Mouse (Mus musculus): ENCODE measurements around the gene Mpig6b. TPM values are rescaled to one million over a fixed set of nuclear protein-coding genes. Genes with fewer than 3 reads are reported as not detected.
A peak's percentile ranks its signal among the peaks of the same experiment; 100 is the strongest.

Mpig6b gene
- polyA plus RNA-seq, 1 experiment from 2014 or later = 0.54 TPM

DNA sequence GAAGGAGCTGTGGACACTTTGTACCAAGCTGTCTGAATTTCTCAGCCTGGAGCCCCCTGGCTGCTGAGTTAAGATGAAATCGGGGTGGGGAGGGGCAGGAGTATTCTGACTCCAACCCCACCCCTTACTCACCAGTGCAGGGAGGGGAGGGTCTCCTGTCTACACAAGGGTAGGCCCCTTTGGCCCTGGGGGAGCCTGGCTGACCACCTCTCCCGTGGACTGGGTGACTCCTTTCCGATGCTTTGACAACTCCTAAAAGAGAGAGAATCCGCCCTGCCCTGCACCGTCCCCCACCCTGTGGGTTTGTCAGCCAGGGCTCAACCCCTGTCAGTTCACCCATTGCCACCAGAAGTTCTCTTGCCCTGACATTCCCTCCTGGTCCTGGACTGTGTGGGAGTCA, 39.8 kb downstream of the Mpig6b start:
- Histone ChIP-seq H3K4me2 (no peak overlapping the region), H3K27ac (peak overlapping the region; percentile 84; the same call in 1 of the 2 replicates)
- no peak for ATAC-seq (ENCODE audit: low FRiP score)

DNA sequence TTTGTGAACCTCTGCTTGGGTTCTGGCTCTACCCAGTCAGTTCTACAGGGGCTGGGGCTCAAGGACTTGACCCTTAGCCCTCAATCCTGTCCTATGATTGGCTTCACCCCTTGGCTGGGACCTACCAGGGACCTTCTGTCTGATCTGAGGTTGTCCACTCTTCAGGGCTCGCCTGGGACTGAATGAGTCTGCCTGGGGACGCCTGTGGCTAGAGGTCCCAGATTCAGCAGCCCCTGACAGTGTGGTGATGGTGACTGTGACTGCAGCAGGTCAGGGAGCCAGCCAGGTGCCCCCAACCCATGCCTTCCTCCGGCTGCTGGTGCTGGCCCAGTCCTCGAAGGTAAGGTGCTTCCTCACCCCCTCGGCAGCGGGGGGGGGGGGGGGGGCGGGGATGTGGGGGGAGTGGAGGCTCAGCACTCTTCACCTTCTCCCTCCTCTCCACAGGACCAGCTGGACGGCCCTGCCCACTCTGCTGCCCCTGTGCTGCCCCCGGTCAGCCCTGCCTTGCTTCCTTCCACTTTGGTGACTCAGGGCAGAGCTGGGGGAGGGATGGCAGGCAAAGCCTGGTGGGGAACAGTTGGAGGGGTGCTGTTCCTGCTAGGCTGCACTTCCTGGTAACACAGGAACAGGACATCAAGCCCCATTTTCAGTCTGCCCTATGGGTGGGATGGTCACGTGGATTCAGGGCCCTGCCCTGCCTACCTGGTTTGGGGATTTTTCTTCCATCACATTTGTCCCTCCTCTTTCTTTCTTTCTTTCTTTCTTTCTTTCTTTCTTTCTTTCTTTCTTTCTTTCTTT, 41.1 kb downstream of the Mpig6b start:
- no peak overlapping the region for H3K4me3 ChIP-seq (replicated peaks)
- H3K9me3 ChIP-seq = no peaks in the 10 kb centered on the region
- no peak overlapping the region for H3K27ac ChIP-seq
- ATAC-seq (ENCODE audit: low FRiP score) = no peak
- no peaks in the 10 kb centered on the region for H3K27me3 ChIP-seq
- 69% methylated on average over 7 of the region's 10 CpGs for WGBS
- H3K36me3 ChIP-seq (replicated peaks) = no peaks in the 10 kb centered on the region
- no peak overlapping the region for H3K9ac ChIP-seq
- no peak overlapping the region for H3K4me2 ChIP-seq
- H3K4me1 ChIP-seq = peaks cover 42% of the 10 kb centered on the region

More for the DNA sequence above, 39.8 kb downstream of the Mpig6b start:
- Histone ChIP-seq H3K36me3 (replicated peaks) (no peaks in the 10 kb centered on the region), H3K4me1 (peaks cover 43% of the 10 kb centered on the region), H3K27me3 (no peaks in the 10 kb centered on the region), H3K9ac (no peak overlapping the region), H3K4me3 (replicated peaks) (no peak overlapping the region), H3K9me3 (no peaks in the 10 kb centered on the region)
- WGBS = 93% methylated on average over 5 of the region's 5 CpGs

- WGBS = 84% methylated on average over 13 of the region's 13 CpGs
- no peak overlapping the region for H3K4me3 ChIP-seq (replicated peaks)
- H3K27me3 ChIP-seq = no peaks in the 10 kb centered on the region
- no peak overlapping the region for H3K27ac ChIP-seq
- no peak overlapping the region for H3K4me2 ChIP-seq
- no peak overlapping the region for H3K9ac ChIP-seq
- ATAC-seq (ENCODE audit: low FRiP score) = no peak
- H3K4me1 ChIP-seq = peaks cover 38% of the 10 kb centered on the region
- no peaks in the 10 kb centered on the region for H3K36me3 ChIP-seq (replicated peaks)
- H3K9me3 ChIP-seq = no peaks in the 10 kb centered on the region
These were observed 41.7 kb downstream of the Mpig6b start for GRCm38 (mm10) chr17:35024261-35024660.

GRCm38 (mm10) chr17:35023756-35024155, 42.2 kb downstream of the Mpig6b start:
- Histone ChIP-seq H3K9ac (no peak overlapping the region), H3K4me1 (peaks cover 38% of the 10 kb centered on the region), H3K4me2 (no peak overlapping the region), H3K9me3 (no peaks in the 10 kb centered on the region), H3K27ac (no peak overlapping the region), H3K27me3 (no peaks in the 10 kb centered on the region), H3K36me3 (replicated peaks) (no peaks in the 10 kb centered on the region), H3K4me3 (replicated peaks) (no peak overlapping the region)
- WGBS = 84% methylated on average over 4 of the region's 4 CpGs
- no peak for ATAC-seq (ENCODE audit: low FRiP score)

- H3K27me3 ChIP-seq = no peaks in the 10 kb centered on the region
- H3K27ac ChIP-seq = no peak overlapping the region
- no peak overlapping the region for H3K9ac ChIP-seq
- no peaks in the 10 kb centered on the region for H3K9me3 ChIP-seq
- peaks cover 37% of the 10 kb centered on the region for H3K4me1 ChIP-seq
- no peak for ATAC-seq (ENCODE audit: low FRiP score)
- no peak overlapping the region for H3K4me2 ChIP-seq
- no peak overlapping the region for H3K4me3 ChIP-seq (replicated peaks)
- 78% methylated on average over 5 of the region's 5 CpGs for WGBS
- no peaks in the 10 kb centered on the region for H3K36me3 ChIP-seq (replicated peaks)
These were observed 42.8 kb downstream of the Mpig6b start for GRCm38 (mm10) chr17:35023221-35023620.

- Histone ChIP-seq H3K36me3 (replicated peaks) (no peaks in the 10 kb centered on the region), H3K27me3 (no peaks in the 10 kb centered on the region), H3K27ac (no peak overlapping the region), H3K4me3 (replicated peaks) (no peak overlapping the region), H3K9ac (no peak overlapping the region), H3K4me2 (no peak overlapping the region), H3K9me3 (no peaks in the 10 kb centered on the region), H3K4me1 (peaks cover 31% of the 10 kb centered on the region)
- 95% methylated on average over 8 of the region's 8 CpGs for WGBS
- no peak for ATAC-seq (ENCODE audit: low FRiP score)
These were observed 43.4 kb downstream of the Mpig6b start for GRCm38 (mm10) chr17:35022541-35023060.

DNA sequence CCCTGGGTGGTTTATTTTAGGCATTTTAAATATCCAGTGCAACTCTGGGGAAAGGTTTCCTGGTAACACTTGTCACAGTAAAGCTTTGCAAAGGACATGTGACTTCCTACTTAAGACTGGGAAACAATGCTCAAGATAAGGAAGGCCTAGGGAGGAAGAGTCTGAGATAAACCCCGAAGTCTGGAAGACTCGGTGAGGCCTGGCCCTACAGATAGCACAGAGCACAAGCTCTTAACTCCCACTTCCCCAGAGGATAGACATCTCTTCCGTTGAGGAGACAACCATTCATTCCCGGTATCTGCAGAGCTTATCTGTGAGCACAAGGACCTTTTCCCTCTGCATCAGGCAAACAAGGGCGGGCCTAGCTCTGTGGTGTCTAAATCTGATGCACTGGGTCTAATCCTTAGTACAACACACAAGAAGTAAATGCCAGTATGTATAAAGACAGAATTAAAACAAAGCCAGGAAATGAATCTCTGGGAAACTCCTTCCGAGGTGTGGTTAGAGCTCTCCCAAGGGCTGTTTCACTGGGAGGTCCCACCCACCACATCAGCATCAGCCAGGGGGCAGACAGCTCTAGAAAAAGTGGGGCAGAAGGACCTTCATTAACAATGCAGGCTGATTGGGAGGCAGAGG, 44.0 kb downstream of the Mpig6b start:
- H3K4me1 ChIP-seq = peaks cover 24% of the 10 kb centered on the region
- H3K27ac ChIP-seq = no peak overlapping the region
- H3K9ac ChIP-seq = no peak overlapping the region
- 56% methylated on average over 6 of the region's 6 CpGs for WGBS
- H3K36me3 ChIP-seq (replicated peaks) = peaks cover 5% of the 10 kb centered on the region
- no peak for ATAC-seq (ENCODE audit: low FRiP score)
- H3K4me2 ChIP-seq = peak overlapping the region; percentile 37; the same call in 1 of the 2 replicates
- H3K4me3 ChIP-seq (replicated peaks) = no peak overlapping the region
- H3K27me3 ChIP-seq = no peaks in the 10 kb centered on the region
- H3K9me3 ChIP-seq = no peaks in the 10 kb centered on the region

- Histone ChIP-seq H3K4me1 (peaks cover 20% of the 10 kb centered on the region), H3K4me3 (replicated peaks) (0 out of 2 replicates have a peak overlapping the region, but pooled peaks have one; percentile 4), H3K27ac (no peak overlapping the region; the same call in 1 of the 2 replicates), H3K9me3 (no peaks in the 10 kb centered on the region), H3K4me2 (peak overlapping the region; percentile 37), H3K36me3 (replicated peaks) (peaks cover 12% of the 10 kb centered on the region), H3K9ac (no peak overlapping the region), H3K27me3 (no peaks in the 10 kb centered on the region)
- 6% methylated on average over 17 of the region's 17 CpGs for WGBS
- ATAC-seq (ENCODE audit: low FRiP score) = peak; percentile 76
These were observed 44.7 kb downstream of the Mpig6b start for GRCm38 (mm10) chr17:35021163-35021808.

DNA sequence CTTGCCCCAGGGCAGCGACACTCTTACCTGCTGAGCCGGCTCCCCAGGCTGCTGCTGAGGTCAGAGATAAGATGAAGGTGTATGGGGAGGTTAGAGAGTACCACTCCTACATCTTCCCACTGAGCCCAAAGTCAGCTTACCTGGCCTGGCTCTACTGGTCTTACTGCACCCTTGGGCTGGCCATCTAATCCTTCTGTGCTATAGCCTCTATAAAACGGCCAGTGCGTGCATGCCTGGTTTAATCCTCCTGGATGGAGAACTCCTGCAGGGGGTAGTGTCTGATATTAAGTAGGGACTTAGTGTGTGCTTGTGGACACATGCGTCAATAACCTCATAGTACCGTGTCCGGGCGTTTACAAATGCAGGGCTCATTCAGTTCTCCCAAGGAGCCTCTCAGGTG, 45.4 kb downstream of the Mpig6b start:
- H3K36me3 ChIP-seq (replicated peaks) = peaks cover 19% of the 10 kb centered on the region
- H3K9ac ChIP-seq = no peak overlapping the region
- H3K27ac ChIP-seq = no peak overlapping the region
- H3K9me3 ChIP-seq = no peaks in the 10 kb centered on the region
- 90% methylated on average over 8 of the region's 8 CpGs for WGBS
- H3K27me3 ChIP-seq = no peaks in the 10 kb centered on the region
- no peak for ATAC-seq (ENCODE audit: low FRiP score)
- H3K4me2 ChIP-seq = no peak overlapping the region
- H3K4me1 ChIP-seq = peaks cover 17% of the 10 kb centered on the region
- H3K4me3 ChIP-seq (replicated peaks) = no peak overlapping the region

- Histone ChIP-seq H3K9me3 (no peaks in the 10 kb centered on the region), H3K36me3 (replicated peaks) (peaks cover 26% of the 10 kb centered on the region), H3K27me3 (no peaks in the 10 kb centered on the region), H3K4me3 (replicated peaks) (no peak overlapping the region), H3K4me2 (no peak overlapping the region), H3K9ac (no peak overlapping the region), H3K27ac (no peak overlapping the region), H3K4me1 (peaks cover 17% of the 10 kb centered on the region)
- no peak for ATAC-seq (ENCODE audit: low FRiP score)
- WGBS = 82% methylated on average over 11 of the region's 11 CpGs
These were observed 46.1 kb downstream of the Mpig6b start for GRCm38 (mm10) chr17:35019894-35020293.

DNA sequence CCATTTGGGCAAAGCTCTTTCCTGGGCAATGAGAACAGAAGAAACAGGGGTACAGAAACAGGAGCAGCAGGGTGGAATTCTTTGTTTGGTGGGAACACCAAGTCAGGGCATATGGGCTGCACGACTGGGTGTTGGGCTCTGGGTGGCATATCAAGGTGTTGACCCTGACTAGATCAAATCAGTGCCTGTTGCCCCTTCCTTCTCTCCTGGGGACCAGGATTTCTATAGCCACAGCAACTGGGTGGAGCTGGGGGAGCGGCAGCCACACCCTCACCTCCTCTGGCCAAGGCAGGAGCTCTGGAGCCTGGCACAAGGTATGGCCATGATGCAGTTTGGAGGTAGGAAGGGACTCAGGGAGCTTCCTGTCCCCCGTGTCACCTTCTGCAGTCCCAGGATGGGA, 47.8 kb downstream of the Mpig6b start:
- H3K4me1 ChIP-seq = peaks cover 14% of the 10 kb centered on the region
- WGBS = 82% methylated on average over 3 of the region's 3 CpGs
- no peak overlapping the region for H3K27ac ChIP-seq
- no peaks in the 10 kb centered on the region for H3K9me3 ChIP-seq
- no peak overlapping the region for H3K4me3 ChIP-seq (replicated peaks)
- ATAC-seq (ENCODE audit: low FRiP score) = no peak
- H3K4me2 ChIP-seq = no peak overlapping the region
- H3K9ac ChIP-seq = no peak overlapping the region
- H3K36me3 ChIP-seq (replicated peaks) = peaks cover 43% of the 10 kb centered on the region
- no peaks in the 10 kb centered on the region for H3K27me3 ChIP-seq

DNA sequence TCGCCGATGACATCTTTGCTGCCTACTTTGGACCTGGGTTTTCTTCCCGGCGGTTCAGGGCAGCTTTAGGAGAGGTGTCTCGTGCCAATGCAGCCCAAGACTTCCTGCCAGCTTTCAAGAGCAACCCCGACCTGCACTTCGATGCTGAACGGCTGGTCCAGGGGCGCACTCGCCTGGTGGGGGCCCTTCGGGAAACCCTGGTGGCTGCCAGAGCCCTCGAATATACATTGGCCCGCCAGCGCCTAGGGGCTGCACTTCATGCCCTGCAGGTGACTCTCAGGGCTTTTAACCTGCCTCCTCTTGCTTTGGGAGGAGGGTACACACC, 48.3 kb downstream of the Mpig6b start:
- H3K36me3 ChIP-seq (replicated peaks) = peaks cover 48% of the 10 kb centered on the region
- H3K9me3 ChIP-seq = no peaks in the 10 kb centered on the region
- H3K4me2 ChIP-seq = no peak overlapping the region
- no peaks in the 10 kb centered on the region for H3K27me3 ChIP-seq
- ATAC-seq (ENCODE audit: low FRiP score) = no peak
- peaks cover 14% of the 10 kb centered on the region for H3K4me1 ChIP-seq
- no peak overlapping the region for H3K4me3 ChIP-seq (replicated peaks)
- H3K27ac ChIP-seq = no peak overlapping the region
- WGBS = 75% methylated on average over 14 of the region's 14 CpGs
- no peak overlapping the region for H3K9ac ChIP-seq
